Mouse (Mus musculus) adipocyte (in vitro differentiated cells): ENCODE data around the gene Comt.

Source experiments
- DNase-seq: peaks from one replicate; pipeline ENCODE4 v3.0.0-alpha.2; 2016; ENCODE audit warnings: low spot score

The Comt gene

GRCm38 (mm10) chr16:18357977-18358376 lies 68.7 kb downstream of the Comt start:
- no peak for DNase-seq

GRCm38 (mm10) chr16:18356961-18357360 lies 69.7 kb downstream of the Comt start:
- DNase-seq, result peak; percentile 95
